In the genomic region with DNA sequence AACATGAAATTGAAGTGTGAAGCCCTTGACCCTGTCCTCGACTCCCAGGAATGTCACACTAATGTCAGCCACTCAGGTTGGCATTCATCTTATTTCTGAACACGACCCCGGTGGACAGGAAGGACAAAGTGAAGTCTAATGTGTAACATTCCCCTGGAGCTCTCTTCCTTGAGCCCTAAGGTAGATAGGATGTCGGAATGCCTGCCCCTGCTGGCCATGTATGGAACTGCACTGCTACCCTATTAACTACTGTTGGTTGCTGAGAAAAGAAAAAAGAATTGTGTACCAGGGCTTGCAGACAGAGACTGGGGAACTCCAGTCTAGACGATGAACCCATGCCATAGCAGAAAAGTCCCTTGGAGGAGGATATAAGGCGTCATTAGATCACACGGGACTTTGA, we compare ENCODE assay signal across 8 mouse cellular contexts.
DNase-seq lines count a peak whose midpoint lies in the region; ATAC-seq and TF ChIP-seq lines count a peak whose summit lies in the region.

No protein-coding gene starts in this region.

- H3K4me3 ChIP-seq in heart, embryonic 12.5 days, result no peak overlapping the region
- no peak overlapping the region for H3K4me3 ChIP-seq in thymus, adult 2 months (ENCODE audit: control insufficient read depth, insufficient read depth, low read length)
- no peak overlapping the region for H3K4me3 ChIP-seq in hindbrain, postnatal 0 days (ENCODE audit: low read length)

- H3K27me3 ChIP-seq in heart, embryonic 12.5 days (replicated peaks), result peaks cover 6% of the 10 kb centered on the region; the same call in 1 of the 2 replicates
- no peaks in the 10 kb centered on the region for H3K27me3 ChIP-seq in thymus, adult 2 months (ENCODE audit: control insufficient read depth, insufficient read depth, low read length)
- H3K27me3 ChIP-seq in hindbrain, postnatal 0 days (ENCODE audit: insufficient read depth, low read length), result no peaks in the 10 kb centered on the region

- no peaks in the 10 kb centered on the region for H3K9me3 ChIP-seq in heart, embryonic 12.5 days (replicated peaks)
- H3K9me3 ChIP-seq in hindbrain, postnatal 0 days (ENCODE audit: low read length), result no peaks in the 10 kb centered on the region

- DNase-seq in heart, postnatal 14 days, result peak; percentile 23 to 45
- DNase-seq in thymus, adult 2 months, result peak; percentile 28
- DNase-seq in thymus, adult 18-20 months, result no peak
- peak; percentile 77 to 86 for DNase-seq in cerebellum, postnatal 25 days
- DNase-seq in hindbrain, postnatal 0 days (ENCODE audit: low spot score), result peak; percentile 81
- DNase-seq in natural killer cell, adult 2 months (ENCODE audit: low spot score in 2 of 2), result no peak

- no peak for TF ChIP-seq CTCF in thymus, adult 2 months (IDR thresholded peaks at IDR 0.05; ENCODE audit: borderline replicate concordance, control insufficient read depth, extremely low read depth, insufficient read depth, low read length, poor library complexity)
- TF ChIP-seq CTCF in hindbrain, postnatal 0 days (IDR thresholded peaks at IDR 0.05; ENCODE audit: low read depth), result peak; percentile 93

- no peaks in the 10 kb centered on the region for H3K36me3 ChIP-seq in heart, embryonic 12.5 days
- H3K36me3 ChIP-seq in thymus, adult 2 months (ENCODE audit: control insufficient read depth, insufficient read depth, low read length), result no peaks in the 10 kb centered on the region
- H3K36me3 ChIP-seq in hindbrain, postnatal 0 days (ENCODE audit: insufficient read depth, low read length), result 0 out of 2 replicates have a peak, but pooled peaks cover 6% of the 10 kb centered on the region

- no peak for ATAC-seq in heart, embryonic 12.5 days (ENCODE audit: insufficient number of reproducible peaks, low FRiP score)
- no peak for ATAC-seq in hindbrain, postnatal 0 days
- ATAC-seq in megakaryocyte progenitor cell, adult 5-6 weeks (replicated peaks; ENCODE audit: poor library complexity), result peak; percentile 54

- 20% methylated on average over 7 of the region's 7 CpGs for WGBS in heart, embryonic 12.5 days
- WGBS in thymus, adult 2 months, result 19% methylated on average over 7 of the region's 7 CpGs
- 31% methylated on average over 7 of the region's 7 CpGs for WGBS in hindbrain, postnatal 0 days

- no peak overlapping the region for H3K27ac ChIP-seq in heart, embryonic 12.5 days (ENCODE audit: poor library complexity, severe bottlenecking)
- no peak overlapping the region for H3K27ac ChIP-seq in thymus, adult 2 months (ENCODE audit: control insufficient read depth, insufficient read depth, low read length)
- peak overlapping the region; percentile 77; the same call in 1 of the 2 replicates for H3K27ac ChIP-seq in hindbrain, postnatal 0 days

- H3K4me2 ChIP-seq in heart, embryonic 12.5 days, result no peak overlapping the region
- H3K4me2 ChIP-seq in hindbrain, postnatal 0 days (ENCODE audit: low read depth, low read length), result no peak overlapping the region

- peaks cover 21% of the 10 kb centered on the region for H3K4me1 ChIP-seq in heart, embryonic 12.5 days (replicated peaks)
- no peaks in the 10 kb centered on the region for H3K4me1 ChIP-seq in thymus, adult 2 months (replicated peaks; ENCODE audit: control insufficient read depth, insufficient read depth, low read length)
- peaks cover 16% of the 10 kb centered on the region for H3K4me1 ChIP-seq in hindbrain, postnatal 0 days (ENCODE audit: insufficient read depth, low read length)

- intact Hi-C loops in heart, postnatal 14 days (cut with DNase I), result no loop called here

- TF ChIP-seq POLR2A in thymus, adult 2 months (IDR thresholded peaks at IDR 0.05; ENCODE audit: control insufficient read depth, extremely low read depth, insufficient read depth, low read length, poor library complexity), result no peak

- no peak overlapping the region for H3K9ac ChIP-seq in heart, embryonic 12.5 days
- H3K9ac ChIP-seq in hindbrain, postnatal 0 days (replicated peaks; ENCODE audit: low read length), result no peak overlapping the region

Comparison
In these comparisons a context has a peak if more than half of its experiments do, and no peak if none do; other contexts are left out.
1. DNase-seq: peak in heart, postnatal 14 days (2 of 2), thymus, adult 2 months (single experiment), cerebellum, postnatal 25 days (2 of 2) and hindbrain, postnatal 0 days (single experiment); none in thymus, adult 18-20 months (0 of 2) and natural killer cell, adult 2 months (0 of 2).